Mouse (Mus musculus): ENCODE measurements around the gene Gorab. TPM values are rescaled to one million over a fixed set of nuclear protein-coding genes. Genes with fewer than 3 reads are reported as not detected.
A peak's percentile ranks its signal among the peaks of the same experiment; 100 is the strongest.

Gorab gene
- 1 to 10 TPM; 2.0 to 2.4 (median 2.3) TPM for total RNA-seq (2022)

GRCm38 (mm10) chr1:163403498-163404126 lies at the start of gene Gorab:
Gorab (minus strand) TSS chr1:163403669.
- DNase-seq (ENCODE audit: low spot score in 2 of 2): peak; percentile 88 to 90

GRCm38 (mm10) chr1:163443832-163444231 lies 40.4 kb upstream of the Gorab start:
- DNase-seq (ENCODE audit: low spot score in 2 of 2): no peak

- DNase-seq (ENCODE audit: low spot score in 2 of 2): no peak
These were observed 35.5 kb upstream of the Gorab start for GRCm38 (mm10) chr1:163439002-163439401.

GRCm38 (mm10) chr1:163423467-163424014 lies 20.1 kb upstream of the Gorab start:
- no peak for DNase-seq (ENCODE audit: low spot score in 2 of 2)

GRCm38 (mm10) chr1:163417191-163417590 lies 13.7 kb upstream of the Gorab start:
- no peak for DNase-seq (ENCODE audit: low spot score in 2 of 2)

GRCm38 (mm10) chr1:163414200-163414599 lies 10.7 kb upstream of the Gorab start:
- no peak for DNase-seq (ENCODE audit: low spot score in 2 of 2)

- DNase-seq (ENCODE audit: low spot score in 2 of 2): no peak
These were observed 2.7 kb upstream of the Gorab start for GRCm38 (mm10) chr1:163406203-163406602.

- DNase-seq (ENCODE audit: low spot score in 2 of 2): no peak
These were observed 12.1 kb downstream of the Gorab start for GRCm38 (mm10) chr1:163391321-163391720.

GRCm38 (mm10) chr1:163390044-163390443 lies 13.4 kb downstream of the Gorab start:
- no peak for DNase-seq (ENCODE audit: low spot score in 2 of 2)

GRCm38 (mm10) chr1:163386196-163386595 lies 17.3 kb downstream of the Gorab start:
- no peak for DNase-seq (ENCODE audit: low spot score in 2 of 2)

- DNase-seq (ENCODE audit: low spot score in 2 of 2): no peak
These were observed 19.9 kb downstream of the Gorab start for GRCm38 (mm10) chr1:163383442-163384027.

- no peak for DNase-seq (ENCODE audit: low spot score in 2 of 2)
These were observed 21.3 kb downstream of the Gorab start for GRCm38 (mm10) chr1:163382048-163382719.

- no peak for DNase-seq (ENCODE audit: low spot score in 2 of 2)
These were observed 22.9 kb downstream of the Gorab start for GRCm38 (mm10) chr1:163380591-163380990.

- no peak for DNase-seq (ENCODE audit: low spot score in 2 of 2)
These were observed 23.4 kb downstream of the Gorab start for GRCm38 (mm10) chr1:163380072-163380471.

- no peak for DNase-seq (ENCODE audit: low spot score in 2 of 2)
These were observed 25.5 kb downstream of the Gorab start for GRCm38 (mm10) chr1:163377924-163378323.

GRCm38 (mm10) chr1:163376818-163377581 lies 26.5 kb downstream of the Gorab start:
- no peak for DNase-seq (ENCODE audit: low spot score in 2 of 2)

GRCm38 (mm10) chr1:163374455-163374854 lies 29.0 kb downstream of the Gorab start:
- DNase-seq (ENCODE audit: low spot score in 2 of 2): no peak

- DNase-seq (ENCODE audit: low spot score in 2 of 2): peak; percentile 7 to 27
These were observed 41.3 kb downstream of the Gorab start for GRCm38 (mm10) chr1:163362202-163362601.

- DNase-seq (ENCODE audit: low spot score in 2 of 2): no peak
These were observed 42.1 kb downstream of the Gorab start for GRCm38 (mm10) chr1:163361376-163361775.

- DNase-seq (ENCODE audit: low spot score in 2 of 2): no peak
These were observed 42.7 kb downstream of the Gorab start for GRCm38 (mm10) chr1:163360796-163361195.

GRCm38 (mm10) chr1:163359521-163359920 lies 43.9 kb downstream of the Gorab start:
- no peak for DNase-seq (ENCODE audit: low spot score in 2 of 2)

- DNase-seq (ENCODE audit: low spot score in 2 of 2): no peak
These were observed 45.3 kb downstream of the Gorab start for GRCm38 (mm10) chr1:163358165-163358564.

All from gastrocnemius, adult 8-10 months (tissue).